ENCODE assay signal across 24 mouse cellular contexts in genomic region chr2:30525831-30526230, GRCm38 (mm10). TPM values are rescaled to one million over a fixed set of nuclear protein-coding genes. Genes with fewer than 3 reads are reported as not detected.
A peak's percentile ranks its signal among the peaks of the same experiment; 100 is the strongest.
DNase-seq lines count a peak whose midpoint lies in the region; ATAC-seq and TF ChIP-seq lines count a peak whose summit lies in the region.
"Had no signal": no experiment of that assay in that cellular context is flagged by ENCODE, and none has a peak within 500 bp of the region (broad histone marks: within the 10 kb centered on the region; RNA-seq: fewer than 3 reads in every experiment).

No protein-coding gene starts in this region.

- TF ChIP-seq EP300 in stomach, postnatal 0 days (optimal IDR thresholded peaks at IDR 0.05) = no peak

- H3K27me3 ChIP-seq in intestine, embryonic 15.5 days (replicated peaks) = no peaks in the 10 kb centered on the region
- no peaks in the 10 kb centered on the region for H3K27me3 ChIP-seq in intestine, postnatal 0 days (replicated peaks; ENCODE audit: control insufficient read depth, insufficient read depth, low read length)
- H3K27me3 ChIP-seq in stomach, embryonic 16.5 days (ENCODE audit: control insufficient read depth, insufficient read depth, low read length) = no peaks in the 10 kb centered on the region
- no peaks in the 10 kb centered on the region for H3K27me3 ChIP-seq in stomach, postnatal 0 days (ENCODE audit: control insufficient read depth, insufficient read depth, low read length)
- H3K27me3 ChIP-seq in limb, embryonic 12.5 days = no peaks in the 10 kb centered on the region
- H3K27me3 ChIP-seq: heart, embryonic 13.5 days; hindbrain, embryonic 12.5 days; hindbrain, embryonic 15.5 days had no signal

- peaks cover 9% of the 10 kb centered on the region for H3K4me1 ChIP-seq in intestine, embryonic 15.5 days (replicated peaks)
- H3K4me1 ChIP-seq in intestine, postnatal 0 days (replicated peaks; ENCODE audit: control insufficient read depth, insufficient read depth, low read length) = 0 out of 2 replicates have a peak, but pooled peaks cover 2% of the 10 kb centered on the region
- H3K4me1 ChIP-seq in stomach, embryonic 16.5 days (ENCODE audit: control insufficient read depth, insufficient read depth, low read length) = peaks cover 4% of the 10 kb centered on the region
- no peaks in the 10 kb centered on the region for H3K4me1 ChIP-seq in stomach, postnatal 0 days (replicated peaks; ENCODE audit: control insufficient read depth, insufficient read depth)
- peaks cover 29% of the 10 kb centered on the region for H3K4me1 ChIP-seq in limb, embryonic 12.5 days (replicated peaks)
- H3K4me1 ChIP-seq: hindbrain, embryonic 15.5 days had no signal

- H3K4me2 ChIP-seq in intestine, embryonic 15.5 days (replicated peaks) = no peak overlapping the region
- H3K4me2 ChIP-seq in intestine, postnatal 0 days (replicated peaks; ENCODE audit: low read depth) = no peak overlapping the region
- no peak overlapping the region for H3K4me2 ChIP-seq in stomach, embryonic 16.5 days (ENCODE audit: low read depth, low read length)
- no peak overlapping the region for H3K4me2 ChIP-seq in stomach, postnatal 0 days (replicated peaks; ENCODE audit: low read depth)
- 0 out of 2 replicates have a peak overlapping the region, but pooled peaks have one; percentile 28 for H3K4me2 ChIP-seq in limb, embryonic 12.5 days
- H3K4me2 ChIP-seq: heart, embryonic 13.5 days; hindbrain, embryonic 12.5 days; hindbrain, embryonic 15.5 days had no signal

- WGBS in intestine, embryonic 15.5 days = 52% methylated on average over 3 of the region's 3 CpGs
- 32% methylated on average over 3 of the region's 3 CpGs for WGBS in intestine, postnatal 0 days
- 42% methylated on average over 3 of the region's 3 CpGs for WGBS in stomach, embryonic 16.5 days
- WGBS in stomach, postnatal 0 days = 43% methylated on average over 3 of the region's 3 CpGs
- 64% methylated on average over 3 of the region's 3 CpGs for WGBS in limb, embryonic 12.5 days

- H3K36me3 ChIP-seq in intestine, embryonic 15.5 days = no peaks in the 10 kb centered on the region
- H3K36me3 ChIP-seq in intestine, postnatal 0 days (ENCODE audit: control insufficient read depth, insufficient read depth) = no peaks in the 10 kb centered on the region
- H3K36me3 ChIP-seq in stomach, embryonic 16.5 days (ENCODE audit: control insufficient read depth, insufficient read depth, low read length) = no peaks in the 10 kb centered on the region
- no peaks in the 10 kb centered on the region for H3K36me3 ChIP-seq in stomach, postnatal 0 days (ENCODE audit: control insufficient read depth, insufficient read depth, low read length)
- H3K36me3 ChIP-seq in limb, embryonic 12.5 days = no peaks in the 10 kb centered on the region
- H3K36me3 ChIP-seq: heart, embryonic 13.5 days; hindbrain, embryonic 12.5 days; hindbrain, embryonic 15.5 days had no signal

- no peaks in the 10 kb centered on the region for H3K9me3 ChIP-seq in intestine, embryonic 15.5 days
- no peaks in the 10 kb centered on the region for H3K9me3 ChIP-seq in intestine, postnatal 0 days (ENCODE audit: control insufficient read depth)
- H3K9me3 ChIP-seq in stomach, embryonic 16.5 days (replicated peaks; ENCODE audit: control insufficient read depth, low read length) = no peaks in the 10 kb centered on the region
- no peaks in the 10 kb centered on the region for H3K9me3 ChIP-seq in stomach, postnatal 0 days (ENCODE audit: control insufficient read depth, low read length)
- H3K9me3 ChIP-seq in limb, embryonic 12.5 days = no peaks in the 10 kb centered on the region
- H3K9me3 ChIP-seq: heart, embryonic 13.5 days; hindbrain, embryonic 12.5 days; hindbrain, embryonic 15.5 days had no signal

- 0 out of 2 replicates have a peak, but pooled peaks have one; percentile 45 for ATAC-seq in frontal cortex, adult (ENCODE audit: low TSS enrichment)
- peak; percentile 68 for ATAC-seq in intestine, embryonic 15.5 days
- no peak; the same call in 1 of the 2 replicates for ATAC-seq in intestine, postnatal 0 days
- ATAC-seq in stomach, embryonic 16.5 days (ENCODE audit: insufficient read depth, low FRiP score) = 0 out of 2 replicates have a peak, but pooled peaks have one; percentile 16
- ATAC-seq in stomach, postnatal 0 days (ENCODE audit: low FRiP score, low TSS enrichment) = no peak
- no peak for ATAC-seq in limb, embryonic 12.5 days (ENCODE audit: insufficient number of reproducible peaks, insufficient read depth, low FRiP score, low TSS enrichment, low read depth)
- ATAC-seq: activated CD4-positive, CD25-positive, alpha-beta regulatory T cell, adult 4 months; forebrain, embryonic 14.5 days; forebrain, postnatal 0 days had no signal

- H3K4me3 ChIP-seq in intestine, embryonic 15.5 days (replicated peaks) = no peak overlapping the region
- H3K4me3 ChIP-seq in intestine, postnatal 0 days (ENCODE audit: low read depth, low read length) = no peak overlapping the region
- no peak overlapping the region for H3K4me3 ChIP-seq in stomach, embryonic 16.5 days (replicated peaks; ENCODE audit: low read length)
- no peak overlapping the region for H3K4me3 ChIP-seq in stomach, postnatal 0 days (ENCODE audit: low read depth, low read length)
- no peak overlapping the region for H3K4me3 ChIP-seq in limb, embryonic 12.5 days (replicated peaks)
- H3K4me3 ChIP-seq: heart, embryonic 13.5 days; hindbrain, embryonic 12.5 days; hindbrain, embryonic 15.5 days had no signal

- no peak overlapping the region for H3K9ac ChIP-seq in intestine, embryonic 15.5 days
- no peak overlapping the region for H3K9ac ChIP-seq in intestine, postnatal 0 days (ENCODE audit: low read depth, low read length)
- no peak overlapping the region for H3K9ac ChIP-seq in stomach, embryonic 16.5 days (ENCODE audit: low read length)
- H3K9ac ChIP-seq in stomach, postnatal 0 days (ENCODE audit: low read length) = no peak overlapping the region
- H3K9ac ChIP-seq in limb, embryonic 12.5 days (replicated peaks) = no peak overlapping the region
- H3K9ac ChIP-seq: forebrain, postnatal 0 days; heart, embryonic 13.5 days; hindbrain, embryonic 12.5 days; hindbrain, embryonic 15.5 days had no signal

- no peak for TF ChIP-seq CTCF in intestine, postnatal 0 days (IDR thresholded peaks at IDR 0.05; ENCODE audit: low read depth)
- no peak for TF ChIP-seq CTCF in stomach, postnatal 0 days (IDR thresholded peaks at IDR 0.05; ENCODE audit: low read depth)

- no peak overlapping the region for H3K27ac ChIP-seq in intestine, embryonic 15.5 days
- H3K27ac ChIP-seq in intestine, postnatal 0 days (ENCODE audit: low read depth, low read length) = no peak overlapping the region
- no peak overlapping the region for H3K27ac ChIP-seq in stomach, embryonic 16.5 days (ENCODE audit: low read length)
- H3K27ac ChIP-seq in stomach, postnatal 0 days (replicated peaks) = no peak overlapping the region
- 0 out of 2 replicates have a peak overlapping the region, but pooled peaks have one; percentile 35 for H3K27ac ChIP-seq in limb, embryonic 12.5 days
- H3K27ac ChIP-seq: heart, embryonic 13.5 days; hindbrain, embryonic 12.5 days; hindbrain, embryonic 15.5 days had no signal

- DNase-seq in frontal cortex, adult 2 months (ENCODE audit: extremely low spot score in 1 of 2, low spot score in 1 of 2) = no peak
- DNase-seq in stomach, postnatal 0 days (ENCODE audit: low spot score) = no peak
- DNase-seq in kidney, adult 9 months = no peak
- DNase-seq: adrenal gland, adult 8-10 months; adrenal gland, postnatal 36 days; cerebellum, adult 18-20 months; cerebellum, adult 9-10 months; cerebellum, postnatal 14 days; forebrain, postnatal 0 days; gastrocnemius, postnatal 10 days; gastrocnemius, postnatal 36 days; heart, postnatal 14 days; heart, postnatal 4 days; kidney, adult 11 months had no signal

RNA-seq across cellular contexts. Expression of gene Ier5l, which starts 51.8 kb away (rescaled TPM):
- 14.6 and 17.6 TPM in 2 replicates for polyA plus RNA-seq in frontal cortex, adult 2 months (2012; rRNA removed)
- 1.3 and 1.6 TPM in 2 replicates for polyA plus RNA-seq in intestine, embryonic 15.5 days (2015; fragmentation: Nextera tagmentation; extraction: Ambion mirVana)
- polyA plus RNA-seq in intestine, postnatal 0 days (2015; fragmentation: Nextera tagmentation; extraction: Ambion mirVana) = 1.6 and 2.2 TPM in 2 replicates
- polyA plus RNA-seq in stomach, embryonic 16.5 days (2015; fragmentation: Nextera tagmentation; extraction: Ambion mirVana) = 0.56 and 0.83 TPM in 2 replicates
- 1.8 and 4.4 TPM in 2 replicates for polyA plus RNA-seq in stomach, postnatal 0 days (2015; fragmentation: Nextera tagmentation; extraction: Ambion mirVana)
- 3.6 and 4.5 TPM in 2 replicates for polyA plus RNA-seq in limb, embryonic 12.5 days (2016; fragmentation: Nextera tagmentation; extraction: Ambion mirVana)

Comparison
In these comparisons a context has a peak if more than half of its experiments do, and no peak if none do; other contexts are left out.
1. ATAC-seq: peak in frontal cortex, adult (single experiment), intestine, embryonic 15.5 days (single experiment) and stomach, embryonic 16.5 days (single experiment); none in intestine, postnatal 0 days (single experiment), stomach, postnatal 0 days (single experiment) and limb, embryonic 12.5 days (single experiment).